ENCODE assay signal across 9 mouse cellular contexts in genomic region chr16:37851366-37851765, GRCm38 (mm10). TPM values are rescaled to one million over a fixed set of nuclear protein-coding genes. Genes with fewer than 3 reads are reported as not detected.
DNase-seq lines count a peak whose midpoint lies in the region; ATAC-seq lines count a peak whose summit lies in the region.
"Had no signal": no experiment of that assay in that cellular context is flagged by ENCODE, and none has a peak within 500 bp of the region (broad histone marks: within the 10 kb centered on the region; RNA-seq: fewer than 3 reads in every experiment).

No protein-coding gene starts in this region.

- intact Hi-C loops in left cerebral cortex, postnatal 4 days (cut with DNase I) = no loop called here

- H3K36me3 ChIP-seq in intestine, embryonic 14.5 days (ENCODE audit: control insufficient read depth, insufficient read depth, low read length) = no peaks in the 10 kb centered on the region
- no peaks in the 10 kb centered on the region for H3K36me3 ChIP-seq in intestine, embryonic 15.5 days
- H3K36me3 ChIP-seq in heart, embryonic 10.5 days = no peaks in the 10 kb centered on the region
- H3K36me3 ChIP-seq in neural tube, embryonic 13.5 days = no peaks in the 10 kb centered on the region
- H3K36me3 ChIP-seq: midbrain, embryonic 12.5 days had no signal

- WGBS in intestine, embryonic 14.5 days = 16% methylated on average over 5 of the region's 5 CpGs
- 28% methylated on average over 5 of the region's 5 CpGs for WGBS in intestine, embryonic 15.5 days
- WGBS in heart, embryonic 10.5 days = 14% methylated on average over 5 of the region's 5 CpGs
- WGBS in neural tube, embryonic 13.5 days = 55% methylated on average over 5 of the region's 5 CpGs

- H3K4me2 ChIP-seq in intestine, embryonic 14.5 days (ENCODE audit: low read length) = no peak overlapping the region
- H3K4me2 ChIP-seq in intestine, embryonic 15.5 days (replicated peaks) = no peak overlapping the region
- H3K4me2 ChIP-seq in neural tube, embryonic 13.5 days = no peak overlapping the region
- H3K4me2 ChIP-seq: midbrain, embryonic 12.5 days had no signal

- no peaks in the 10 kb centered on the region for H3K9me3 ChIP-seq in intestine, embryonic 14.5 days (ENCODE audit: control insufficient read depth, low read length)
- no peaks in the 10 kb centered on the region for H3K9me3 ChIP-seq in intestine, embryonic 15.5 days
- no peaks in the 10 kb centered on the region for H3K9me3 ChIP-seq in heart, embryonic 10.5 days
- H3K9me3 ChIP-seq in neural tube, embryonic 13.5 days = no peaks in the 10 kb centered on the region
- H3K9me3 ChIP-seq: midbrain, embryonic 12.5 days had no signal

- no peak overlapping the region for H3K4me3 ChIP-seq in intestine, embryonic 14.5 days (ENCODE audit: low read depth, low read length)
- no peak overlapping the region for H3K4me3 ChIP-seq in intestine, embryonic 15.5 days (replicated peaks)
- no peak overlapping the region for H3K4me3 ChIP-seq in heart, embryonic 10.5 days
- H3K4me3 ChIP-seq in neural tube, embryonic 13.5 days = no peak overlapping the region
- H3K4me3 ChIP-seq: midbrain, embryonic 12.5 days had no signal

- no peaks in the 10 kb centered on the region for H3K4me1 ChIP-seq in intestine, embryonic 14.5 days (replicated peaks; ENCODE audit: control insufficient read depth, insufficient read depth, low read length)
- H3K4me1 ChIP-seq in intestine, embryonic 15.5 days (replicated peaks) = no peaks in the 10 kb centered on the region
- H3K4me1 ChIP-seq in heart, embryonic 10.5 days = peaks cover 44% of the 10 kb centered on the region
- H3K4me1 ChIP-seq in neural tube, embryonic 13.5 days (replicated peaks) = no peaks in the 10 kb centered on the region
- H3K4me1 ChIP-seq: midbrain, embryonic 12.5 days had no signal

- ATAC-seq in intestine, embryonic 14.5 days (replicated peaks; ENCODE audit: low FRiP score, low TSS enrichment, low read depth) = no peak
- no peak for ATAC-seq in intestine, embryonic 15.5 days
- no peak for ATAC-seq in neural tube, embryonic 13.5 days (ENCODE audit: low read depth)

- H3K9ac ChIP-seq in intestine, embryonic 14.5 days (ENCODE audit: low read length) = no peak overlapping the region
- H3K9ac ChIP-seq in intestine, embryonic 15.5 days = no peak overlapping the region
- no peak overlapping the region for H3K9ac ChIP-seq in neural tube, embryonic 13.5 days
- H3K9ac ChIP-seq: midbrain, embryonic 12.5 days had no signal

- DNase-seq in intestine, embryonic 14.5 days (ENCODE audit: low spot score) = peak; percentile 47
- no peak for DNase-seq in heart, embryonic 10.5 days (ENCODE audit: low spot score)
- peak; percentile 72 for DNase-seq in kidney, postnatal 14 days
- DNase-seq in left cerebral cortex, postnatal 4 days = no peak
- no peak for DNase-seq in cerebellum, postnatal 25 days
- no peak for DNase-seq in layer of hippocampus, adult 8-10 months (ENCODE audit: low spot score in 2 of 2)

- H3K27me3 ChIP-seq in intestine, embryonic 14.5 days (replicated peaks; ENCODE audit: control insufficient read depth, insufficient read depth, low read length) = no peaks in the 10 kb centered on the region
- no peaks in the 10 kb centered on the region for H3K27me3 ChIP-seq in intestine, embryonic 15.5 days (replicated peaks)
- no peaks in the 10 kb centered on the region for H3K27me3 ChIP-seq in heart, embryonic 10.5 days (ENCODE audit: insufficient read depth, poor library complexity, severe bottlenecking)
- no peaks in the 10 kb centered on the region for H3K27me3 ChIP-seq in neural tube, embryonic 13.5 days
- H3K27me3 ChIP-seq: midbrain, embryonic 12.5 days had no signal

- no peak overlapping the region for H3K27ac ChIP-seq in intestine, embryonic 14.5 days (ENCODE audit: low read depth)
- H3K27ac ChIP-seq in intestine, embryonic 15.5 days = no peak overlapping the region
- peak overlapping the region; percentile 67; the same call in 1 of the 2 replicates for H3K27ac ChIP-seq in heart, embryonic 10.5 days
- H3K27ac ChIP-seq in neural tube, embryonic 13.5 days (replicated peaks) = 0 out of 2 replicates have a peak overlapping the region, but pooled peaks have one; percentile 14
- H3K27ac ChIP-seq: midbrain, embryonic 12.5 days had no signal

RNA-seq across cellular contexts. Expression of gene Gm36028, which starts 9.6 kb away (rescaled TPM):
- not detected in 2 replicates for polyA plus RNA-seq in intestine, embryonic 14.5 days (2014; fragmentation: Nextera tagmentation; extraction: Ambion mirVana)
- 0.80 and 1.8 TPM in 2 replicates for polyA plus RNA-seq in intestine, embryonic 15.5 days (2015; fragmentation: Nextera tagmentation; extraction: Ambion mirVana)
- polyA plus RNA-seq in heart, embryonic 10.5 days (2016; fragmentation: Nextera tagmentation; extraction: Ambion mirVana) = 0.88 and 1.0 TPM in 2 replicates
- 0.24 TPM in 1 of 2 replicates, not detected in the other for polyA plus RNA-seq in neural tube, embryonic 13.5 days (2015; fragmentation: Nextera tagmentation; extraction: Ambion mirVana)
- total RNA-seq in left cerebral cortex, postnatal 4 days (2021) = not detected
- total RNA-seq in layer of hippocampus, adult 8-10 months (2022) = not detected

RNA-seq across cellular contexts. Expression of gene Lrrc58, which starts 16.8 kb away (rescaled TPM):
- 56.2 and 59.7 TPM in 2 replicates for polyA plus RNA-seq in intestine, embryonic 14.5 days (2014; fragmentation: Nextera tagmentation; extraction: Ambion mirVana)
- polyA plus RNA-seq in intestine, embryonic 15.5 days (2015; fragmentation: Nextera tagmentation; extraction: Ambion mirVana) = 48.0 and 52.4 TPM in 2 replicates
- 42.8 and 48.3 TPM in 2 replicates for polyA plus RNA-seq in heart, embryonic 10.5 days (2016; fragmentation: Nextera tagmentation; extraction: Ambion mirVana)
- polyA plus RNA-seq in neural tube, embryonic 13.5 days (2015; fragmentation: Nextera tagmentation; extraction: Ambion mirVana) = 54.9 and 59.0 TPM in 2 replicates
- 10 to 100 TPM; 94.4 to 98.1 TPM for total RNA-seq in left cerebral cortex, postnatal 4 days (2021)
- 10 to 100 TPM; 91.9 to 98.2 (median 96.2) TPM for total RNA-seq in layer of hippocampus, adult 8-10 months (2022)

Comparison
In these comparisons a context has a peak if more than half of its experiments do, and no peak if none do; other contexts are left out.
1. DNase-seq: peak in intestine, embryonic 14.5 days (single experiment) and kidney, postnatal 14 days (single experiment); none in heart, embryonic 10.5 days (single experiment), left cerebral cortex, postnatal 4 days (single experiment), cerebellum, postnatal 25 days (0 of 2) and layer of hippocampus, adult 8-10 months (0 of 2).
2. H3K27ac ChIP-seq: peak in heart, embryonic 10.5 days (single experiment) and neural tube, embryonic 13.5 days (single experiment); none in intestine, embryonic 14.5 days (single experiment) and intestine, embryonic 15.5 days (single experiment).